Comparison of ENCODE assay signal across 14 mouse cellular contexts in genomic region chr9:113964415-113964814, GRCm38 (mm10).
"Had no signal": no experiment of that assay in that cellular context is flagged by ENCODE, and none has a peak within 500 bp of the region (broad histone marks: within the 10 kb centered on the region; RNA-seq: fewer than 3 reads in every experiment).

No protein-coding gene starts in this region.

- H3K27me3 ChIP-seq: midbrain, embryonic 12.5 days; neural tube, embryonic 12.5 days had no signal

- DNase-seq: lung, adult 18-20 months; lung, embryonic 14.5 days; lung, postnatal 10 days; lung, postnatal 4 days; midbrain, embryonic 14.5 days; right cerebral cortex, postnatal 14 days; spleen, adult 18-20 months; thymus, adult 18-20 months; thymus, postnatal 14 days; thymus, postnatal 36 days had no signal

- H3K9me3 ChIP-seq: midbrain, embryonic 10.5 days; midbrain, embryonic 12.5 days; neural tube, embryonic 12.5 days had no signal

- H3K27ac ChIP-seq: midbrain, embryonic 10.5 days; midbrain, embryonic 12.5 days; neural tube, embryonic 12.5 days had no signal

- H3K4me1 ChIP-seq: midbrain, embryonic 10.5 days; midbrain, embryonic 12.5 days; neural tube, embryonic 12.5 days had no signal

- ATAC-seq: midbrain, embryonic 16.5 days had no signal

- H3K9ac ChIP-seq: lung, embryonic 14.5 days; midbrain, embryonic 12.5 days; neural tube, embryonic 12.5 days had no signal

- H3K4me3 ChIP-seq: midbrain, embryonic 10.5 days; midbrain, embryonic 12.5 days; neural tube, embryonic 12.5 days had no signal

- H3K4me2 ChIP-seq: lung, embryonic 14.5 days; midbrain, embryonic 12.5 days; neural tube, embryonic 12.5 days had no signal
